Mouse (Mus musculus): ENCODE results near the gene Nova1. TPM values are rescaled to one million over a fixed set of nuclear protein-coding genes. Genes with fewer than 3 reads are reported as not detected.

The Nova1 gene
- total and polyA plus RNA-seq, 3 experiments: not detected

GRCm38 (mm10) chr12:46754325-46754848 is 64.3 kb downstream of the Nova1 start:
- no peaks in the 10 kb centered on the region for H3K36me3 ChIP-seq (replicated peaks in 1 of 2; ENCODE audit: control insufficient read depth in 1 of 2, insufficient read depth in 1 of 2, low read length in 1 of 2)
- in situ Hi-C loops (cut with MboI; ENCODE audit: low pct_ligation_motif_present, low pct_unique_long_range_greater_than_20kb, low sequenced_read_pairs) (no loop called here), dilution Hi-C loops (cut with MboI; ENCODE audit: extremely low pct_ligation_motif_present, extremely low pct_unique_long_range_greater_than_20kb, low sequenced_read_pairs) (no loop called here)
- H3K27me3 ChIP-seq (replicated peaks): no peaks in the 10 kb centered on the region
- H3K27ac ChIP-seq (ENCODE audit: insufficient read depth, low read depth): no peak overlapping the region
- H3K4me2 ChIP-seq (ENCODE audit: insufficient read depth, low read depth, poor library complexity, severe bottlenecking): no peak overlapping the region
- H3K79me2 ChIP-seq (replicated peaks; ENCODE audit: control insufficient read depth, extremely low read depth, insufficient read depth, poor library complexity, severe bottlenecking): no peaks in the 10 kb centered on the region
- TF ChIP-seq MXI1 (IDR thresholded peaks at IDR 0.05; ENCODE audit: low read depth, low read length): no peak
- no peak for DNase-seq (ENCODE audit: extremely low read depth)
- no peak overlapping the region for H3K9ac ChIP-seq (ENCODE audit: insufficient read depth, low read depth)
- H3K4me3 ChIP-seq (replicated peaks in 1 of 3; ENCODE audit: low read depth in 2 of 3, low read length in 2 of 3, poor library complexity in 1 of 3): no peak overlapping the region
- H3K4me1 ChIP-seq (ENCODE audit: control insufficient read depth in 1 of 2, insufficient read depth in 2 of 2): no peaks in the 10 kb centered on the region
- H3K9me3 ChIP-seq (replicated peaks; ENCODE audit: low read length): no peaks in the 10 kb centered on the region

- Histone ChIP-seq H3K27me3 (replicated peaks) (no peaks in the 10 kb centered on the region), H3K4me3 (replicated peaks in 1 of 3; ENCODE audit: low read depth in 2 of 3, low read length in 2 of 3, poor library complexity in 1 of 3) (no peak overlapping the region), H3K9me3 (replicated peaks; ENCODE audit: low read length) (no peaks in the 10 kb centered on the region), H3K4me2 (ENCODE audit: insufficient read depth, low read depth, poor library complexity, severe bottlenecking) (no peak overlapping the region), H3K9ac (ENCODE audit: insufficient read depth, low read depth) (no peak overlapping the region), H3K36me3 (replicated peaks in 1 of 2; ENCODE audit: control insufficient read depth in 1 of 2, insufficient read depth in 1 of 2, low read length in 1 of 2) (no peaks in the 10 kb centered on the region), H3K4me1 (ENCODE audit: control insufficient read depth in 1 of 2, insufficient read depth in 2 of 2) (no peaks in the 10 kb centered on the region), H3K79me2 (replicated peaks; ENCODE audit: control insufficient read depth, extremely low read depth, insufficient read depth, poor library complexity, severe bottlenecking) (no peaks in the 10 kb centered on the region), H3K27ac (ENCODE audit: insufficient read depth, low read depth) (no peak overlapping the region)
- dilution Hi-C loops (cut with MboI; ENCODE audit: extremely low pct_ligation_motif_present, extremely low pct_unique_long_range_greater_than_20kb, low sequenced_read_pairs): no loop called here
- no peak for TF ChIP-seq MYC (IDR thresholded peaks at IDR 0.05; ENCODE audit: low read depth, low read length)
- DNase-seq (ENCODE audit: extremely low read depth): no peak
- in situ Hi-C loops (cut with MboI; ENCODE audit: low pct_ligation_motif_present, low pct_unique_long_range_greater_than_20kb, low sequenced_read_pairs): no loop called here
Observed at GRCm38 (mm10) chr12:46753096-46753495, 65.6 kb downstream of the Nova1 start.

GRCm38 (mm10) chr12:46733261-46733660 is 85.5 kb downstream of the Nova1 start:
- in situ Hi-C loops (cut with MboI; ENCODE audit: low pct_ligation_motif_present, low pct_unique_long_range_greater_than_20kb, low sequenced_read_pairs): no loop called here
- Histone ChIP-seq H3K27me3 (replicated peaks) (no peaks in the 10 kb centered on the region), H3K27ac (ENCODE audit: insufficient read depth, low read depth) (no peak overlapping the region), H3K36me3 (replicated peaks in 1 of 2; ENCODE audit: control insufficient read depth in 1 of 2, insufficient read depth in 1 of 2, low read length in 1 of 2) (no peaks in the 10 kb centered on the region), H3K79me2 (replicated peaks; ENCODE audit: control insufficient read depth, extremely low read depth, insufficient read depth, poor library complexity, severe bottlenecking) (no peaks in the 10 kb centered on the region), H3K9ac (ENCODE audit: insufficient read depth, low read depth) (no peak overlapping the region), H3K4me3 (replicated peaks in 1 of 3; ENCODE audit: low read depth in 2 of 3, low read length in 2 of 3, poor library complexity in 1 of 3) (no peak overlapping the region), H3K4me1 (ENCODE audit: control insufficient read depth in 1 of 2, insufficient read depth in 2 of 2) (no peaks in the 10 kb centered on the region), H3K4me2 (ENCODE audit: insufficient read depth, low read depth, poor library complexity, severe bottlenecking) (no peak overlapping the region), H3K9me3 (replicated peaks; ENCODE audit: low read length) (no peaks in the 10 kb centered on the region)
- no peak for DNase-seq (ENCODE audit: extremely low read depth)
- TF ChIP-seq CHD1 (IDR thresholded peaks at IDR 0.05; ENCODE audit: low read depth, low read length) (no peak), E2F4 (IDR thresholded peaks at IDR 0.05; ENCODE audit: insufficient replicate concordance, low read depth, low read length) (no peak), GABPA (IDR thresholded peaks at IDR 0.05; ENCODE audit: insufficient replicate concordance, low read depth, low read length) (no peak), MEF2A (IDR thresholded peaks at IDR 0.05; ENCODE audit: borderline replicate concordance, low read depth, low read length) (no peak), KAT2A (IDR thresholded peaks at IDR 0.05; ENCODE audit: insufficient replicate concordance, low read length) (no peak), POLR2AphosphoS2 (IDR thresholded peaks at IDR 0.05; ENCODE audit: low read depth, low read length) (no peak), BHLHE40 (IDR thresholded peaks at IDR 0.05; ENCODE audit: low read depth, low read length) (no peak), MAFK (IDR thresholded peaks at IDR 0.05; ENCODE audit: insufficient replicate concordance, low read length) (no peak), JUN (IDR thresholded peaks at IDR 0.05; ENCODE audit: insufficient read depth, low read depth, low read length) (no peak), ETS1 (conservative IDR thresholded peaks at IDR 0.05; ENCODE audit: low read depth, low read length) (no peak), NRF1 (IDR thresholded peaks at IDR 0.05; ENCODE audit: low read depth, low read length) (no peak), UBTF (IDR thresholded peaks at IDR 0.05; ENCODE audit: low read depth, low read length) (no peak), MYC (IDR thresholded peaks at IDR 0.05; ENCODE audit: low read depth, low read length) (no peak), POLR2A (IDR thresholded peaks at IDR 0.05; ENCODE audit: low read depth, low read length) (no peak), IRF4 (IDR thresholded peaks at IDR 0.05; ENCODE audit: low read depth, low read length) (no peak), SIN3A (IDR thresholded peaks at IDR 0.05; ENCODE audit: low read length) (no peak), RCOR1 (conservative IDR thresholded peaks at IDR 0.05; ENCODE audit: low read depth, low read length) (no peak), MXI1 (IDR thresholded peaks at IDR 0.05; ENCODE audit: low read depth, low read length) (no peak), NELFE (IDR thresholded peaks at IDR 0.05; ENCODE audit: low read depth, low read length) (no peak)
- dilution Hi-C loops (cut with MboI; ENCODE audit: extremely low pct_ligation_motif_present, extremely low pct_unique_long_range_greater_than_20kb, low sequenced_read_pairs): no loop called here
